Mouse (Mus musculus): Measurements from ENCODE around the gene Slco3a1. TPM values are rescaled to one million over a fixed set of nuclear protein-coding genes. Genes with fewer than 3 reads are reported as not detected.

Slco3a1 gene
- polyA plus RNA-seq, 2 experiments: 0.69 to 1.1 TPM

- Histone ChIP-seq H3K9me3 (ENCODE audit: control insufficient read depth, low read length) (no peaks in the 10 kb centered on the region), H3K4me3 (ENCODE audit: insufficient read depth in 1 of 2, low read depth in 2 of 2, low read length in 2 of 2) (no peak overlapping the region), H3K27me3 (ENCODE audit: control insufficient read depth, insufficient read depth, low read length) (peaks cover 26% of the 10 kb centered on the region), H3K9ac (replicated peaks) (no peak overlapping the region), H3K4me2 (ENCODE audit: low read depth) (no peak overlapping the region), H3K27ac (no peak overlapping the region), H3K4me1 (replicated peaks; ENCODE audit: control insufficient read depth in 2 of 2, insufficient read depth in 2 of 2, low read length in 1 of 2) (peaks cover 0 to 4% of the 10 kb centered on the region in 2 experiments; a peak in 1 of 4 replicates), H3K36me3 (replicated peaks; ENCODE audit: control insufficient read depth, insufficient read depth, low read depth) (no peaks in the 10 kb centered on the region)
- TF ChIP-seq CTCF (IDR thresholded peaks at IDR 0.05; ENCODE audit: low read depth): no peak
- TF ChIP-seq EP300 (IDR thresholded peaks at IDR 0.05; ENCODE audit: low read depth): no peak
- no peak for ATAC-seq (ENCODE audit: insufficient read depth)
- no peak for DNase-seq (ENCODE audit: low read depth in 3 of 3, low spot score in 3 of 3)
- WGBS (ENCODE audit: insufficient replicate concordance): 21% methylated on average over 6 of the region's 6 CpGs
Measured at GRCm38 (mm10) chr7:74549686-74550085, 4.9 kb downstream of the Slco3a1 start.

DNA sequence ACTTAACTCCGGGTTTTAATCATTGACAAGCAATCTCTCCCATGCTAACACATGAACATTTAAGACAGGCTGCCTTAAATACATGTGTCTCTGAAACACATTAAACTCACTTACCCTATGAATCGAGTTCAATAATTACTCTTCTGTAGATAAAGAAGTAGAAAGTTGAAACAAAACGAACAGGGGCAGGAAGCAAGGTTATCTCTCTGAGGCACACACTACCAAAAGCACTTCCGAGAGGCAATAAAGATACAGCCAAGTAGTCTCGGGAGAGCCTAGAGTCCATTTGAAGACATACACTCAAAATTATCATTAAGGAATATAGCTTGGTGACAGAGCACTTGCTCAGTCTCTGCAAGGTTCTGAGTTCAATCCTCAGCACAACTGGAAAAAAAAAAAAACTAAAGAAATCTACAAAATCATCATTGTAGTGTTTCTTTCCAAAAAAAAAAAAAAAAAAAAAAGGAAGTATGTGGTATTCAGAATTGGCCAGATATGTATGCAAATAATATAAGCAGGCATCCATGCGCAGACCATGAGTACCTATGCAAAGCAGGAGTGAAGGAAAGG lies 5.5 kb downstream of the Slco3a1 start:
- WGBS (ENCODE audit: insufficient replicate concordance): 10% methylated on average over 6 of the region's 6 CpGs
- DNase-seq (ENCODE audit: low read depth in 3 of 3, low spot score in 3 of 3) (no peak), ATAC-seq (ENCODE audit: insufficient read depth) (no peak)
- peaks cover 0 to 4% of the 10 kb centered on the region in 2 experiments; a peak in 1 of 4 replicates for H3K4me1 ChIP-seq (replicated peaks; ENCODE audit: control insufficient read depth in 2 of 2, insufficient read depth in 2 of 2, low read length in 1 of 2)
- H3K27ac ChIP-seq: no peak overlapping the region
- H3K36me3 ChIP-seq (replicated peaks; ENCODE audit: control insufficient read depth, insufficient read depth, low read depth): no peaks in the 10 kb centered on the region
- H3K9me3 ChIP-seq (ENCODE audit: control insufficient read depth, low read length): no peaks in the 10 kb centered on the region
- H3K4me2 ChIP-seq (ENCODE audit: low read depth): no peak overlapping the region
- TF ChIP-seq CTCF (IDR thresholded peaks at IDR 0.05; ENCODE audit: low read depth) (no peak), EP300 (IDR thresholded peaks at IDR 0.05; ENCODE audit: low read depth) (no peak)
- H3K27me3 ChIP-seq (ENCODE audit: control insufficient read depth, insufficient read depth, low read length): peaks cover 20% of the 10 kb centered on the region
- H3K4me3 ChIP-seq (ENCODE audit: insufficient read depth in 1 of 2, low read depth in 2 of 2, low read length in 2 of 2): no peak overlapping the region
- H3K9ac ChIP-seq (replicated peaks): no peak overlapping the region

DNA sequence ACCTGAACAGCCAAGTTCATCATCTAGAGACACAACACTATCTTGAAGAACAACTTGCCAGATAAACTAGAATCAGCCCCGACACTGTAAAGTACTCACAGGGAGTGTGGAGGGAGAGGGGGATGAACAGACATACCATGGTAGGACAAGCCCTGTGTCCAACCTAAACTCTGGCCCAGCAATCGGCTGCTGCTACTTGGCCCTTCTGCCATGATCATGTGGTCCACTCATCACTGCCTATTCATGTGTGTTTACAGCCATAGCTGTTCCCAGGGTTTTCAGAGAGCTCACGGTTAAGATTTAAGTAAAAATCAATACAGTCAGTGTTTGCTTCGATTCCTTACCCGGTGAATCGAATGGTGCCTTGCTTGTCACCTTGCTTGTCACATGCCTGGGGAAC lies 7.9 kb downstream of the Slco3a1 start:
- Histone ChIP-seq H3K9ac (replicated peaks) (no peak overlapping the region), H3K4me3 (ENCODE audit: insufficient read depth in 1 of 2, low read depth in 2 of 2, low read length in 2 of 2) (no peak overlapping the region), H3K4me2 (ENCODE audit: low read depth) (no peak overlapping the region), H3K9me3 (ENCODE audit: control insufficient read depth, low read length) (no peaks in the 10 kb centered on the region), H3K27me3 (ENCODE audit: control insufficient read depth, insufficient read depth, low read length) (no peaks in the 10 kb centered on the region), H3K27ac (no peak overlapping the region), H3K36me3 (replicated peaks; ENCODE audit: control insufficient read depth, insufficient read depth, low read depth) (no peaks in the 10 kb centered on the region), H3K4me1 (replicated peaks; ENCODE audit: control insufficient read depth in 2 of 2, insufficient read depth in 2 of 2, low read length in 1 of 2) (peaks cover 0 to 4% of the 10 kb centered on the region in 2 experiments; a peak in 1 of 4 replicates)
- WGBS (ENCODE audit: insufficient replicate concordance): 69% methylated on average over 6 of the region's 6 CpGs
- TF ChIP-seq EP300 (IDR thresholded peaks at IDR 0.05; ENCODE audit: low read depth): no peak
- TF ChIP-seq CTCF (IDR thresholded peaks at IDR 0.05; ENCODE audit: low read depth): no peak
- no peak for ATAC-seq (ENCODE audit: insufficient read depth)
- DNase-seq (ENCODE audit: low read depth in 3 of 3, low spot score in 3 of 3): no peak

GRCm38 (mm10) chr7:74545498-74545990 lies 9.0 kb downstream of the Slco3a1 start:
- WGBS (ENCODE audit: insufficient replicate concordance): 61% methylated on average over 6 of the region's 6 CpGs
- DNase-seq (ENCODE audit: low read depth in 3 of 3, low spot score in 3 of 3) (no peak), ATAC-seq (ENCODE audit: insufficient read depth) (no peak)
- Histone ChIP-seq H3K4me3 (ENCODE audit: insufficient read depth in 1 of 2, low read depth in 2 of 2, low read length in 2 of 2) (no peak overlapping the region), H3K9me3 (ENCODE audit: control insufficient read depth, low read length) (no peaks in the 10 kb centered on the region), H3K4me1 (replicated peaks; ENCODE audit: control insufficient read depth in 2 of 2, insufficient read depth in 2 of 2, low read length in 1 of 2) (peaks cover 0 to 4% of the 10 kb centered on the region in 2 experiments; a peak in 1 of 4 replicates), H3K4me2 (ENCODE audit: low read depth) (no peak overlapping the region), H3K27ac (no peak overlapping the region), H3K9ac (replicated peaks) (no peak overlapping the region), H3K27me3 (ENCODE audit: control insufficient read depth, insufficient read depth, low read length) (no peaks in the 10 kb centered on the region), H3K36me3 (replicated peaks; ENCODE audit: control insufficient read depth, insufficient read depth, low read depth) (no peaks in the 10 kb centered on the region)
- no peak for TF ChIP-seq CTCF (IDR thresholded peaks at IDR 0.05; ENCODE audit: low read depth)
- TF ChIP-seq EP300 (IDR thresholded peaks at IDR 0.05; ENCODE audit: low read depth): no peak

GRCm38 (mm10) chr7:74544306-74544705 lies 10.3 kb downstream of the Slco3a1 start:
- TF ChIP-seq CTCF (IDR thresholded peaks at IDR 0.05; ENCODE audit: low read depth) (no peak), EP300 (IDR thresholded peaks at IDR 0.05; ENCODE audit: low read depth) (no peak)
- Histone ChIP-seq H3K4me2 (ENCODE audit: low read depth) (no peak overlapping the region), H3K27ac (no peak overlapping the region), H3K4me3 (ENCODE audit: insufficient read depth in 1 of 2, low read depth in 2 of 2, low read length in 2 of 2) (no peak overlapping the region), H3K27me3 (ENCODE audit: control insufficient read depth, insufficient read depth, low read length) (no peaks in the 10 kb centered on the region), H3K36me3 (replicated peaks; ENCODE audit: control insufficient read depth, insufficient read depth, low read depth) (no peaks in the 10 kb centered on the region), H3K9ac (replicated peaks) (no peak overlapping the region), H3K9me3 (ENCODE audit: control insufficient read depth, low read length) (no peaks in the 10 kb centered on the region), H3K4me1 (replicated peaks; ENCODE audit: control insufficient read depth in 2 of 2, insufficient read depth in 2 of 2, low read length in 1 of 2) (peaks cover 0 to 2% of the 10 kb centered on the region in 2 experiments; a peak in 1 of 4 replicates)
- ATAC-seq (ENCODE audit: insufficient read depth): no peak
- WGBS (ENCODE audit: insufficient replicate concordance): 59% methylated on average over 7 of the region's 7 CpGs
- no peak for DNase-seq (ENCODE audit: low read depth in 3 of 3, low spot score in 3 of 3)
